Mouse (Mus musculus) liver, embryonic 11.5 days (tissue): ENCODE measurements around the gene B3glct. TPM values are rescaled to one million over a fixed set of nuclear protein-coding genes. Genes with fewer than 3 reads are reported as not detected.

Experiments
- ATAC-seq: fragments of 200-750 bp; cut with Nextera tagmentation; replicated peaks from 2 replicates; pipeline ENCODE4 v1.8.0; 2017; ENCODE audit warnings: moderate number of reproducible peaks, mild to moderate bottlenecking, moderate TSS enrichment, moderate library complexity; ENCODE audit not compliant: low FRiP score
- DNase-seq: peaks from one replicate; pipeline ENCODE4 v3.0.0-alpha.2; 2017; ENCODE audit warnings: low spot score
- H3K27ac ChIP-seq: fragments of 300-500 bp; sonication (generic); 2 replicates; pipeline ENCODE4 v1.5.1; 2014; ENCODE audit warnings: mild to moderate bottlenecking, low read depth, low read length, control low read depth
- H3K27me3 ChIP-seq: fragments of 300-500 bp; sonication (generic); replicated peaks from 2 replicates; pipeline ENCODE4 v1.6.1; 2014; ENCODE audit warnings: low read length, mixed read lengths; ENCODE audit not compliant: control insufficient read depth, insufficient read depth
- H3K36me3 ChIP-seq: fragments of 300-500 bp; sonication (generic); 2 replicates; pipeline ENCODE4 v1.6.1; 2014; ENCODE audit warnings: mild to moderate bottlenecking, low read length, moderate library complexity, mixed read lengths; ENCODE audit not compliant: control insufficient read depth, insufficient read depth
- H3K4me1 ChIP-seq: fragments of 300-500 bp; sonication (generic); replicated peaks from 2 replicates; pipeline ENCODE4 v1.6.1; 2014; ENCODE audit warnings: low read length, mixed read lengths; ENCODE audit not compliant: control insufficient read depth, insufficient read depth
- H3K4me2 ChIP-seq: fragments of 300-500 bp; sonication (generic); 2 replicates; pipeline ENCODE4 v1.6.1; 2014; ENCODE audit warnings: mild to moderate bottlenecking, control low read depth, moderate library complexity
- H3K4me3 ChIP-seq: fragments of 300-500 bp; sonication (generic); 2 replicates; pipeline ENCODE4 v1.5.1; 2014; ENCODE audit warnings: low read depth, low read length, control low read depth
- H3K9ac ChIP-seq: fragments of 300-500 bp; sonication (generic); 2 replicates; pipeline ENCODE4 v1.6.1; 2014; ENCODE audit warnings: low read depth, low read length, control low read depth
- H3K9me3 ChIP-seq: fragments of 300-500 bp; sonication (generic); 2 replicates; pipeline ENCODE4 v1.6.1; 2016; ENCODE audit warnings: low read length, inconsistent platforms, mixed read lengths; ENCODE audit not compliant: control insufficient read depth
- WGBS: fragments of 180-500 bp; shearing (Covaris S2); extraction: QIAGEN DNeasy Blood & Tissue Kit; methylation state at CpG from one replicate; pipeline ENCODE4 v1.1.7; 2014; 5-methylcytosine and 5-hydroxymethylcytosine counted together
- polyA plus RNA-seq: library from polyadenylated mRNA; unstranded; fragments of >200 nt; fragmentation: Nextera tagmentation; extraction: Ambion mirVana; gene quantifications from 2 replicates; pipeline ENCODE4 v1.2.1, GENCODE M21; 2014

The B3glct gene
- polyA plus RNA-seq: 13.2 and 13.4 TPM in 2 replicates

- ATAC-seq (peak; percentile 98), DNase-seq (peak; percentile 88)
- peak within 1 kb of the TSS; percentile 83 for H3K4me3 ChIP-seq
- H3K27ac ChIP-seq: peak within 1 kb of the TSS; percentile 79
- WGBS: under 1% methylated on average over 99 of the region's 106 CpGs
- H3K36me3 ChIP-seq: no peaks in the 10 kb centered on the region
- peak within 1 kb of the TSS; percentile 99 for H3K4me2 ChIP-seq
- H3K9ac ChIP-seq: peak within 1 kb of the TSS; percentile 79
- peaks cover 9% of the 10 kb centered on the region for H3K4me1 ChIP-seq
- H3K9me3 ChIP-seq: no peaks in the 10 kb centered on the region
- H3K27me3 ChIP-seq: no peaks in the 10 kb centered on the region; the same call in 1 of the 2 replicates
Observed at GRCm38 (mm10) chr5:149678100-149678989, at the start of gene B3glct. B3glct (plus strand) TSS chr5:149678230.

DNA sequence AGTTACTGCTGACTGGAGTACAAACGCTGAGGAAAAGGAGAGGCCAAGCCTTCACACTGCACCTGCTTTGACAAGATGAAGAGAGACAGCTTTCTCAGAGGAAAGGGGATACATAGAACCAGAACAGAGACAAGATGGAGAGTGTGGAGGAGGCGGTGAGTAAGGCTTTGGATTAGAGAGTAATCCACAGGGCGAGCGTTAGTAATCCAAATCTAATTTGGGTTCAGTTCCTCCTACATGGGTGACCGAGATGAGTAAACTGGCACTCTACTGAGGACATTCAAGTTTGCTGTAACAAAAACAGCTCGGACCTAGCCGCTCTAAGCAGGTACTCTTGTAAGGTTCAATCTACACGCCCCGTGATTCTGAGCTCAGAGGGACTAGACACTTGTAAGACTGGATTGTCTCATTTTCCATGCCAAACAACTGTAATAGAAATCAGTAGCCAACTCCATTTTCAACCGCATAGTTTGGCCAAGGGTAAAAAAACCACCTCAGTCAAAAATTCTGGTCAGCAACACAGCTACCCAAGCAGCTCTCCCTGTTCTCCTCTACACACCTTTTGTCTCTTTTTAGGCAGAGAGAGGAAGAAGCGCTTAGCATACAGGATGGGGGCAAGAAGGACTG is 43.5 kb upstream of the B3glct start:
- Histone ChIP-seq H3K9ac (peak overlapping the region; percentile 85), H3K9me3 (no peaks in the 10 kb centered on the region), H3K27me3 (no peaks in the 10 kb centered on the region), H3K27ac (no peak overlapping the region), H3K36me3 (peaks cover 26% of the 10 kb centered on the region), H3K4me3 (peak overlapping the region; percentile 75), H3K4me1 (peaks cover 7% of the 10 kb centered on the region; the same call in 1 of the 2 replicates), H3K4me2 (peak overlapping the region; percentile 72)
- ATAC-seq: no peak
- WGBS: 64% methylated on average over 11 of the region's 11 CpGs
- DNase-seq: no peak

DNA sequence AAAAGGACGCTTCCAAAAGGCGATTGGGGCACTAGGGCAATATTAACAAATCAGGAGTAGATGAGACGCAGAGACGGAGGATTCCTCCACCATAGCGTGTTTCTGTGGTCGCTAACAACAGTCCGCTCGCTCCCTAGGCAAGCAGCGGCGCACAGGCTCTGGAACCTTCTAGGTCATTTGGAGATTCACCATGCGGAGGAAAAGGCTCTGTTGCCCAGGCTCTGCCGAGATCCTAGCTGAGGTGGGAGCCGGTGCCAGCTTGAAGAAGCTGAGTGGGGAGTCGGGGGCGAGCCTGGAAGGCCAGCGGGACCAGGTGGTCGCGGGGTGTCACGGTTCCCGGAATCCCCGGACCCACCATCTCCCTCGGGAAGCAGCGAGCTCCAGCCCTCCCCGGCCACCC is 42.5 kb upstream of the B3glct start:
- DNase-seq (no peak), ATAC-seq (no peak; the same call in 1 of the 2 replicates)
- peak overlapping the region; percentile 83 for H3K27ac ChIP-seq
- peak overlapping the region; percentile 85 for H3K9ac ChIP-seq
- WGBS: under 1% methylated on average over 24 of the region's 24 CpGs
- peak overlapping the region; percentile 72 for H3K4me2 ChIP-seq
- no peaks in the 10 kb centered on the region for H3K9me3 ChIP-seq
- H3K4me1 ChIP-seq: peaks cover 7% of the 10 kb centered on the region; the same call in 1 of the 2 replicates
- H3K27me3 ChIP-seq: no peaks in the 10 kb centered on the region
- H3K36me3 ChIP-seq: peaks cover 18% of the 10 kb centered on the region
- peak overlapping the region; percentile 75 for H3K4me3 ChIP-seq

DNA sequence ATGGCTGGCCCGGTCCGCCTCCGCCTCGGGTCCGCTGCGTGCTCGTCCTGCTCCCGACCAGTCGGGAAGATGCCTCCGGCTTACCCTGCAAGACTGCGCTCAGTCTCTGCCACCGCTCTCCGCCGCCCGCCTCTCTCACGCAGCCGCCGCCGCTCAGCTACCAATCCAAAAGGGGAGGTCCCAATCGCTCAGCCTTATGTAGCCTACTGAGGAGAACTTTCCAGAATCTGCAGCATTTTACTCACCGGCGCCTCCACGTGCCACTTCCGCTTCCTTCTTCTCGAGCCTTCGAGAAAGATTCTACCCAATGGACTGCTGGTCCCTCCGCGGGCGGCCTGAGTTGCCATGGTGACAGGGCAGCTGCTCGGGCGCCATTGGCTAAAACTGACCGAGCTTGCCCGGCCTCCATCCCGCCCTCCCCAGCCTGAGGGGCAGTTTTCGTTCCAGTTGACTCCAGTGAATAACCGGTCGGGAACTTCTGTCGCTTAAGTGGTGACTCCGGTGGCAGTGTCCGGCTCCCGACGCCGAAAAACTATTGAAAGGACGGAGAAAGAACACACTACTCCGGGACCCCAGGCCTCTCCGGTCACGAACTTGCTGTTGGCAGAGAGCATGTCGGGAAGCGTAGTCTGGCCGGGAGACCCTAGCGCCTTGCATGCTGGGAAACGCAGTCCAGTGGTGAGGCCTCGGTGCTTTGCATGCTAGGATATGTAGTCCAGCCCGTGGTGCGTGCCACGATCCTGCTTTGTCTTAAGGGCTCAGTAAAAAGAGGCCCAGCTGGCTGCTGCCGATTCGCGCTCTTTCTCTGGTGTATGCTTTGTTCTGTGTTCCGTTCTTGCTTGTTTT is 41.7 kb upstream of the B3glct start, which contains the start of gene Hsph1:
Hsph1 (minus strand) TSS at position 302 of the 846 bp plus-strand sequence.
- ATAC-seq (peak; percentile 98), DNase-seq (peak; percentile 98)
- H3K36me3 ChIP-seq: peaks cover 11% of the 10 kb centered on the region
- H3K27me3 ChIP-seq: no peaks in the 10 kb centered on the region
- no peaks in the 10 kb centered on the region for H3K9me3 ChIP-seq
- H3K4me1 ChIP-seq: peaks cover 7% of the 10 kb centered on the region; the same call in 1 of the 2 replicates
- H3K4me3 ChIP-seq: peak within 1 kb of the TSS; percentile 75
- H3K27ac ChIP-seq: peak within 1 kb of the TSS; percentile 83
- H3K4me2 ChIP-seq: peak within 1 kb of the TSS; percentile 72
- H3K9ac ChIP-seq: peak within 1 kb of the TSS; percentile 85
- WGBS: under 1% methylated on average over 60 of the region's 60 CpGs

GRCm38 (mm10) chr5:149637306-149637705 is 40.7 kb upstream of the B3glct start:
- H3K4me2 ChIP-seq: peak overlapping the region; percentile 55
- 60% methylated on average over 8 of the region's 8 CpGs for WGBS
- peak overlapping the region; percentile 53; the same call in 1 of the 2 replicates for H3K9ac ChIP-seq

GRCm38 (mm10) chr5:149641277-149641892 is 36.6 kb upstream of the B3glct start:
- no peaks in the 10 kb centered on the region for H3K36me3 ChIP-seq
- H3K9ac ChIP-seq: no peak overlapping the region; the same call in 1 of the 2 replicates
- ATAC-seq: peak; percentile 69
- 78% methylated on average over 8 of the region's 8 CpGs for WGBS
- no peaks in the 10 kb centered on the region for H3K27me3 ChIP-seq
- 0 out of 2 replicates have a peak, but pooled peaks cover 3% of the 10 kb centered on the region for H3K4me1 ChIP-seq
- 0 out of 2 replicates have a peak overlapping the region, but pooled peaks have one; percentile 14 for H3K27ac ChIP-seq
- H3K4me3 ChIP-seq: peak overlapping the region; percentile 13; the same call in 1 of the 2 replicates
- peak overlapping the region; percentile 7 for H3K4me2 ChIP-seq
- DNase-seq: no peak
- H3K9me3 ChIP-seq: no peaks in the 10 kb centered on the region

More at GRCm38 (mm10) chr5:149637306-149637705, 40.7 kb upstream of the B3glct start:
- DNase-seq (no peak), ATAC-seq (no peak)
- no peaks in the 10 kb centered on the region for H3K9me3 ChIP-seq
- H3K4me3 ChIP-seq: peak overlapping the region; percentile 75
- no peak overlapping the region for H3K27ac ChIP-seq
- peaks cover 7% of the 10 kb centered on the region; the same call in 1 of the 2 replicates for H3K4me1 ChIP-seq
- H3K27me3 ChIP-seq: no peaks in the 10 kb centered on the region
- peaks cover 5% of the 10 kb centered on the region for H3K36me3 ChIP-seq

- 66% methylated on average over 6 of the region's 6 CpGs for WGBS
- H3K36me3 ChIP-seq: no peaks in the 10 kb centered on the region
- H3K27ac ChIP-seq: 0 out of 2 replicates have a peak overlapping the region, but pooled peaks have one; percentile 41
- 0 out of 2 replicates have a peak overlapping the region, but pooled peaks have one; percentile 13 for H3K4me3 ChIP-seq
- H3K9ac ChIP-seq: peak overlapping the region; percentile 34; the same call in 1 of the 2 replicates
- H3K9me3 ChIP-seq: no peaks in the 10 kb centered on the region
- 0 out of 2 replicates have a peak, but pooled peaks cover under 1% of the 10 kb centered on the region for H3K4me1 ChIP-seq
- H3K4me2 ChIP-seq: peak overlapping the region; percentile 7
- peak; percentile 40 for DNase-seq
- peak; percentile 64; the same call in 1 of the 2 replicates for ATAC-seq
- H3K27me3 ChIP-seq: no peaks in the 10 kb centered on the region
Observed at GRCm38 (mm10) chr5:149642366-149642765, 35.7 kb upstream of the B3glct start.
